Mouse (Mus musculus): ENCODE measurements around the gene Gm43517.

- TF ChIP-seq CTCF (IDR thresholded peaks at IDR 0.05; ENCODE audit: low read depth) (no peak), EP300 (IDR thresholded peaks at IDR 0.05; ENCODE audit: low read depth) (no peak)
These were observed 4.7 kb downstream of the Gm43517 start for GRCm38 (mm10) chr12:49389666-49390065.

Data from liver, postnatal 0 days (tissue).